Mouse (Mus musculus) embryonic fibroblast, embryonic 13.5 days (primary cell): ENCODE measurements around the gene Trip10.

Experiments
- CTCF ChIP-seq: IDR thresholded peaks from 2 replicates; pipeline ENCODE4 v1.5.1; 2011; ENCODE audit warnings: mild to moderate bottlenecking, control low read depth, low read length, moderate library complexity, borderline replicate concordance; ENCODE audit not compliant: insufficient read depth
- POLR2A ChIP-seq: IDR thresholded peaks from 2 replicates; pipeline ENCODE4 v1.6.1; 2011; ENCODE audit warnings: low read depth, mild to moderate bottlenecking, control low read depth, low read length, moderate library complexity

- TF ChIP-seq POLR2A: no peak
- TF ChIP-seq CTCF: no peak
These were observed 46.7 kb downstream of the Trip10 start for GRCm38 (mm10) chr17:57295935-57296334.
